Mouse (Mus musculus) embryo, embryonic 11.5 days (tissue): ENCODE measurements around the gene Zbtb16.

ENCODE experiments used
- DNase-seq: peaks from one replicate; pipeline ENCODE4 v3.0.0-alpha.2; 2012; ENCODE audit warnings: low read depth, low spot score

Gene Zbtb16

DNA sequence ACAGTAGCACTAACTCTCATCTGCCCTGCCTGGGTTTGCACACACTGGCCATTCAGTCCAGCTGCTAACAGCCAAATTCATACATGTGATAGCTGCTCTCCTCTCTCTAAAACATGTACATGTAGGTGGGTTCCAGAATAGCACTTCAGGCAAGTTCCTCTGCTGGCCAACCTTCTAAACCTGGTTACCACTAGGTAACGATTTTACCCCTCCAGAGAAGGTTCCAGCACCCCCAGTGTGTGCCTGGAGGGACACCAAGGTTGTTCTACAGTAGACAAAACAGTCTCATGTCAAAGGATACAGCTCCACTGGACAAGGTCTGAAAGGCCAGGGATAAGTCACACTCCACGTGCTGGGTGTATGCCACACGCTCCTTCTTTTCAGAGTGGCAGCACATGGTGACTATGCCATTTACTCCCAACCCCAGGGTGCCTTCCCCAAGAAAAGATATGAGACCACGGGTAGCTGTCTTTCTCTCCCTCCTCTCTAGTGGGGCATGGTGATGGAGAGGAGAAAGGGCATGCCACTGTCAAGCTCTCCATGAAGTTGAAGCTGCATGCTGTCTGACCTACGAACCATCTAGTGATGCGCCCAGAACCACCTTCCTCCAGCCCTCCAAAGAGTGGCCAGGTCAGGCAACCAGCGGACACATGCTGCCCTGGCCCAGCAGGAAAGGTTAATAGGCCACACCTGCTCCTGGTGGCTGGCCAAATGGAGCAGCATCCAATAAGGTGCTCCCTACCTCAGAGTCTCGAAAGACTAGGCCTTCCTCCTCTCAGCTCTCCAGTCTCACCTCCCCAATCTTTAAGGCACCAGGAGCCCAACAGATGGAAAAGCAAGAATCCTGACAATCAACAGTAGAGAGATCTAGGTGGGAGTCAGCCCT, 104.1 kb downstream of the Zbtb16 start:
- DNase-seq, result no peak

GRCm38 (mm10) chr9:48730446-48730979, 105.5 kb downstream of the Zbtb16 start:
- no peak for DNase-seq

GRCm38 (mm10) chr9:48729471-48729870, 106.6 kb downstream of the Zbtb16 start:
- DNase-seq, result no peak

DNA sequence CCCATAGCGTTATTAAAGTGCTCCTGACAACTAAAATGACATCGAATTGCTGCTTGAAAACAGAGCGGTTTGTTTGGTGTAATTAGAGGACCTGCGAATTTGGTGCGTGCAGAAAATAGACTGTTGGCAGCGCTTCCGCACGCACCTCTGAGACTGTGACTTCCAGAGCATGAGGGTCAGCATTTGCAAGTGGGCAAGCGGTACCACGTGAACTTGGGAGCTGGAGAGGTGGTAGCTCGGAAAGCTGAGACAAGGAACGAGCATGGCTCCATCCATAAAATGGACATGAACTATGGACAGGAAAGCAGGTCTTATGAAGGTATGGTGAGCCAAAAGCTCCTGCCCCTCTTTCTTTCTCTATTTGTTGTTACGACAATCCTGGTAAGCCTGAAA, 107.3 kb downstream of the Zbtb16 start:
- DNase-seq, result no peak

GRCm38 (mm10) chr9:48728083-48728730, 107.8 kb downstream of the Zbtb16 start:
- DNase-seq, result no peak

- DNase-seq, result no peak
Observed at GRCm38 (mm10) chr9:48726341-48726740, 109.7 kb downstream of the Zbtb16 start.

DNA sequence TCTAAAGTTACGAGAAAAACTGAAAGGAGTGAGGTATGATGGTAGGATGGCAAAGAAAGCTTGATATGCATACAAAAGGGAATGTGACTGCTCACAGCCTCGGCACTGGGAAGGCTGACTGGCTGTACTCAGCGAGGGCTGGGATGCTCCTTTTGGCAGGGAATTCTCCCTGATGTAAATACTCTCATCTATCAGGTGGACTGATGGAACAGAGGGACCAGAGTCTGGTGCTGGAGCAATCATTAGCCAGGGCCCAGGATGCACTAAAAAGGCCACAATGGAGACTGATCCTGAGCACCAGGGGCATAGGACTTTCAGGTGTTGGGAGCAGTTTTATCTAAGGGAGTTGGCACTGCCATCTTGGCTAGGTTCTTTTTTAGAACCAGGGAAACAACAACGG, 110.1 kb downstream of the Zbtb16 start:
- DNase-seq, result no peak

DNA sequence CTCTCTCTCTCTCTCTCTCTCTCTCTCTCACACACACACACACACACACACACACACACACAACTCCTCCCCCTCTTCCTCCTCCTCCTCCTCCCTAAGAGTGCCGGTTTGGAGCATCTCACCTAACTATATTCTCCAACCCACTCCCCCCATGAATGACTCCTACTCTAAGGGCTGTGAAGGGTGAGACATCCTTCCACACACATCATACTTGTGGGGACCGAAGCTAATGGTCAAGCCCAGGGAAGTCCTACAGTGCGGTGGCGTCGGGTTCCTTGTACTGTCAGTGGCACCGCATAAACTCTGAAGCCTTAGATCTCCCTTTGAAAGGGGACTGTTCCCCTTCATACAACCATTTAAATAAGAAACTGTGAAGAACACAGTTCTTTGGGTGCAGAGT, 110.9 kb downstream of the Zbtb16 start:
- DNase-seq, result no peak

- DNase-seq, result no peak
Observed at GRCm38 (mm10) chr9:48724733-48725132, 111.3 kb downstream of the Zbtb16 start.

- DNase-seq, result no peak
Observed at GRCm38 (mm10) chr9:48723511-48724304, 112.3 kb downstream of the Zbtb16 start.

DNA sequence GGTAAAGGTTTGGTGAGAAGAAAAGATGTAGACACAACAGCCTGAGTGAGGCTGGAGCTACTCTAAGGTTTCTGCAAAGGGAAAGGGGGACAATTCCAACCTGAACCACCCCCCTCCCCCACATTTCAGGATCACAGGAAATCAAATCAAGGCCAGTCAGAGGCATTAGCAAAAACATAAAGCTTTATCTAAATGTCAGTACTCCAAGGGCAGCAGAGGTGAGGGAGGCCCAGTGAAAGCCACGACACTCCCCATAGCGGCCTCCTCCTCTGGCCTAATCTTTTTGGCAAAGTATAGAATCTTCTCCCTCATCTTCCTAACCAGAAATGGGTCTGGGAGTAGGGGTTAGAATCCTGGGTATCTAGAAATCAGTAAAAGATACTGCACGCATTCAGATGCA, 113.0 kb downstream of the Zbtb16 start:
- DNase-seq, result no peak

- no peak for DNase-seq
Observed at GRCm38 (mm10) chr9:48722261-48722920, 113.6 kb downstream of the Zbtb16 start.

- no peak for DNase-seq
Observed at GRCm38 (mm10) chr9:48721655-48722054, 114.4 kb downstream of the Zbtb16 start.

- DNase-seq, result no peak
Observed at GRCm38 (mm10) chr9:48721172-48721571, 114.8 kb downstream of the Zbtb16 start.

DNA sequence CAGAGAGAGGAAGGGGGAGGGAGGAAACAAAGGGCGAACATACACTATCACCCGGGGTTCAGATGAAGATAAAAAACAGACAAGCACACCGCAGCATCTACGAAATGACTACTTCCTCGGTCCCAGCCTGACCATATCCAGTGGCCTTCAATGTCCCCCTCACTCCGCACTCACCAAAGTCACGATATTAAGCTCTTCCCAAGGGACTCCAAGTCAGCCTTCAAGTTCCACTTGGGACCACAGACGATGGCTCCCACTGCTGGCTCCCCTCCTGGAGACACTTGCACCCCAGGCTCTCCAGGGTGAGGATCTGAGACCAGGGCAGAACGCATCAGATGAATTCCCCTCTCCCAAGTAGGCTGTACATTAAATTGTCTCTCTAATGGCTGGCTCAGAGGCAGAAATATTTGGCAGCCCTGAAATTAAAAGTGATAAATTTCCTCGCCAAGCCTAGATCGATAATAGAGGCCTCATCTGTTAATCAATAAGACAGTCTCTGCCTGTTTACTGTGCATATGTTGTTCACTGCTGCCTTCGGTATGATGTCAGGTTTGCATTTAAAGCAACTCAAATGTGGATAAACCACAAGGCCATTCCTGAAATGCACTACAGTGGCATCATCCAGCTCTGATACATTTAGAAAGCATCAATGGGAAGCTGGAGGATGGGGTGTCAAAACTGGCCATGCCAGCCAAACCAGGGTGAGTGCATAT, 115.6 kb downstream of the Zbtb16 start:
- DNase-seq, result no peak

DNA sequence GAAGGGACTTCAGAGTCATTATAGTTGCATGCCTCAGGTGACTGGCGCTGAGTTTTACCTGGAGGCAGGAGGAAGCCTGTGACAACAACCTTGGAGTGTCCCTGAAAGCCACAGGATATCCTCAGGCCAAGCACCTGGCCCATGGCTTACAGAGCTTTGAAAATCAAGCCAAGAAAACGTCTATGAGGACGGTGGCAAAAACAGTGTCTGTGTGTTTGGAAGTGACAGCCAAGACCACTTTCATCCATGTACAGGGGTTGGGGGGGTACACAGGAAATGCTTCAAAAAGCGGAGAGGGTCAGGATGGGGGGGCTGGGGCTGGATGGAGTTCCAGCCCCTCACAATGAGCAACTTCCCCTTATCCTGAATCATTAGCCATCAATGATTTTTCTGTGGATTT, 116.4 kb downstream of the Zbtb16 start:
- DNase-seq, result no peak

- DNase-seq, result no peak
Observed at GRCm38 (mm10) chr9:48716549-48716948, 119.5 kb downstream of the Zbtb16 start.

GRCm38 (mm10) chr9:48715042-48715441, 121.0 kb downstream of the Zbtb16 start:
- DNase-seq, result no peak

DNA sequence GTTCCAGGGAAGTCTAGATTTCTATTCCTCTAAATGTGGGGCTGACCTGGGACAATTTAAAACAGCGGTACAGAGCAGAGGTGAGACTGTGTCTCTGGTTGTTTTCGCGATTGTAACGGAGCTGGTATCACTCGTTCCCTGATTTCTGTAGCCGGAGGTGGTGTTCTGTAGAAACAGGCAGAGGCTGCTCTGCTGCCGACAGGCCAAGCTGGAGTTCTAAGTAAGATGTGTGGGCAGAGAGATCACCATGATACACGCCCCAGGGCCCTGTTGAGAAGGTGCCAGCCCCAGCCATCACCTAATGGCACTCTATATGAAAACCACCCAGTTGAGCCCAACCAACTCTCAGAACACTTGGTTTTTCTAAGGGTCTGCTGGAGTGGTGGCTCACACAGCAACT, 122.2 kb downstream of the Zbtb16 start:
- DNase-seq, result no peak

DNA sequence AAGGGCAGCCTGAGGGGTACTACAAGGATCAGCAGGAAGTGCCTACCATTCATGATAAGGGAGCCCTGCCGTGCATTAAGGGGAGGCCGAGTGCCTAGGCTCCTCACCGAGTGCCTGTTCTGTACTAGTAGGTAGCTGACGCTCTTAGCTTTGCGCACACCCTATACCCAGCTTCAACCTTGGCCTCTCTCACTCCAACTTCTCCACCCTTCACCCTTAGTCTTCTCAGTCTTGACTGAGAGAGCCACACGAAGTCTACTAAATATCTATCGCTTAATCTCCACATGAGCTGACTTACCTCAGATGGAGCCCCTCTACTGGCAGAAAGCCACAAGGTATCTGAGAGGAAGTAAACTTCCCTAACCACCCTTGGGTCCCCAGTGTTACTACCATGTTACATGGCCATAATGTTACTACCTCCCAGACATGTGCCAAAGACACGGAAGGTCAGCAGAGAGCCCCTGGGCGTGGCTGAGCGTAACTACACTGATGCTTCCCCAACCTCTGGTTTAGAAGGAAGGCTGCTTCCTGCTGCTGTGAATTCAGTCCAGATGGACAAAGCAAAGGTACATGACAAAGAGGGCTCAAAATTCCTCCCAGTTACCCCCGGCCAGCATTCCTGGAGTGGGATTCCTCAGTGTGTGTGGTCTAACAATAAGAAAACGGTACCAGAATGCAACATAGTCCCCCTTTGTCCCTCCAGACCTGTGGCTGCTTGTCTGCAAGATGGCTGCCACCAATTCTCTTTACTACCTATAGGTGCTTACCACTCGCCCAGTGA, 122.8 kb downstream of the Zbtb16 start:
- no peak for DNase-seq
